Mouse (Mus musculus): ENCODE results near the gene H13.

The H13 gene

DNA sequence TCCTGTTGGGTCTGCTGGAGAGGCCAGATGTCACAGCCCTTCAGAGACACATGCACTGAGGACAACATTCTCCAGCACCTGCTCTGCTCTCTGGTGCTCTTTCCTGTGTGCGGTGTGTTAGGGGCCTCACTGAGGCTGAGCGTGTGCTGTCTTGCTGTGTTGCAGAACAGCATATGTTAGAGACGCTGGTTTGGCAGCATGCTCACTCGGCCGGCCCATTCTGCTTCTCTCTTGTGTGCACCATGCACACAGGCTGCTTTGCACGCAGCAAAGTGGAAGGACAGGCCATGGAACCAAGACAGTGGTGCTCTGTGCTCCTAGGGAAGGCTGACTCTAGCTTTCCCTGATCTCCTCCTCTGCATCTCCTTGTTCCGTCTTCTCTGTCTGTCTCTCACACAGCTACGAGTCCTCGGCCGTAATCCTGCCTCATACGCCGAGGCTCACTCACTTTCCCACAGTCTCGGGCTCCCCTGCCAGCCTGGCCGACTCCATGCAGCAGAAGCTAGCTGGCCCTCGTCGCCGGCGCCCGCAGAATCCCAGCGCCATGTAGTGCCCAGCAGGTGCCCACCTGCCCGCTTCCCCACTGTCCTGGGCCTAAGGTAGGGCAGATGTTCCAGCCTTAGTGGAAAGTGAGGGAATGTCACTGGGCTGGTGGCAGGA lies 34.5 kb downstream of the H13 start:
- no peak for DNase-seq (ENCODE audit: low spot score)

DNA sequence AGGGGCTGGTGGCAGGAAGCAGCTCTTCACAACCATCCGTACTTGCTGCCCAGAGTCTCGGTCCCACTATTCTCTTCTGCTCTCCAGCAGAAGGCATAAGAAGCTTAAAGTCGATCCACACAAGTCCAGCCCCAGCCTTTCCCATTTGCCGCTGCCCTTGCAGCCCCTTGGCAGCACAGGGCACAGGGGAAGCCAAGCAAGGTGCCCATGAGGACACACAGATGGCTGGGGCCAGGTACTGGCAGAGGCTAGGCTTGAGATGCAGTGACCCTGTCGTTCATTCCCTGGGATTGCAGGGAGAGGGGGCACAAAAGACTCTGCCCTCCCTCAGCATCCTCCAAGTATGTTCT lies 35.0 kb downstream of the H13 start:
- DNase-seq (ENCODE audit: low spot score): no peak

DNA sequence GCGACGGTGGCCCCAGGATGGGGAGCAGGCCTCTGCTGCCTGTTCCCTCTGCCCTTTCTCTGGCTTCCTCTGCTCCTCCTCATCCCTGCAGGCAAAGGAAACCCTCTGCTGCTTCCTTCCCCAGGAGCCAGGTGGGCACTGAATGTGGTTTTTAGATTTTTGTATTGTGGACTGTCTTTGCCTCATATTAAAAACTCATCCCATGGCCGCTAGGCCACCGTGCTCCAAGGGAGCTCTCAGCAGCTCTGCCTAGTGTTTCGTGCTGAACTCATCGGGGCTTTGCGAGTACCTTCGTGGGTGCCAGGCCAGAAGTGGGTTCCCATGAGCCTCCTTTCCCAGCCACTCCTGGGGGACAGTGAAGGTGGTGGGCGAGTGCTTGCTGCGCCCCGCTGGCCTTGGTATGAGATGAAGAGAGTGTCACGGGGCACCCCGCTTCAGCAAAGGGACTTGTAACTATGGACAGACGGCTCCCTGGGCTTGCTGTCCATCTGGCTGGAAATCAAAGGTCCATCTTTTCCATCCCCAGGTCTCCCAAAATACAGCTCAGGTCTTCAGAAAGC lies 35.6 kb downstream of the H13 start:
- DNase-seq (ENCODE audit: low spot score): no peak

DNA sequence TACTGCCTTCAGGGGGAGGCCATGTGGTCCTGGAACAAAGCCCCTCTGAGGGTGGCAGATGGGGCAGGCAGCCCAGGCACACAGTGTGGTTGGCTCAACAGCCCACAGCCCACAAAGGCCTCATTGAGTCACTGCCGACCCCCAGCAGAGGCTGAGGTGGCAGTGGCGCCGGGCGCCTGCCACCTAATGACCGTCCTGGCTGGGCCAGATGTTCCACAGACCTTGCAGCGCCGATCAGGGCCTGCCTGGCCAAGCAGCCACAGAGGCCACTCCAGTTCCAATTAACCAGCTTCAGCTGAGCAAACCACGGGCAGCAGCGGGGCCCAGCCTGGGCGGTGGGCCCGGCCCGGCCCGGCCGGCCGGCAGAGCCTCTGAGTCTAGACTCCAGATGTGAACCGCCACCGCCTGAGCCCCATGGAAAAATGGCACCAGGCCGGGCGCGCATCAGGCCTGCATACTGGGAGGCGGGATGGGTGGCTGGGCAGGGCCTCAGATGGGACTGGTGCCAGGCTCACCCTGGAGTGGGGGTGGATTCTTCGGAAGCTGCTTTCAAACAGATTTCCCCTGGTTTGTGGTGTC lies 36.8 kb downstream of the H13 start:
- peak; percentile 85 for DNase-seq (ENCODE audit: low spot score)

DNA sequence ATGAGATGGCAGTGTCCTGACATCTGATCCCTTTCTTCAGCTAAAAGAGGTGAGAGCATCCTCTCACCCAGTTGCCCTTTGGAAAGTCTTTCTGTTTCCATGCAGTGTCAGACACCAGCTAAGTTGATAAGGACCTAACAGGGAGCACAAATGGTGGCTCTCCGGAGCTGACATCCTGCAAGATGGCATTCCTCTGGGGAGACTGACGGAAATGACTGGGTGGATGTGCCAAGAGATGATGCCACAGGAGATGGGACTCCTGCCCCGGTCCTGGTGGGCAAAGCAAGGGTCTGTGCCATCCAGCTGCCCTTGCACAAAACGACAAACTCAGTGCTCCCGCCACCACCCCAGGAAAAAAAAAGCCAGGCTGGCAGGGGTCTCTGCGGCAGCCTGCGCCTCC lies 37.9 kb downstream of the H13 start:
- peak; percentile 31 for DNase-seq (ENCODE audit: low spot score)

DNA sequence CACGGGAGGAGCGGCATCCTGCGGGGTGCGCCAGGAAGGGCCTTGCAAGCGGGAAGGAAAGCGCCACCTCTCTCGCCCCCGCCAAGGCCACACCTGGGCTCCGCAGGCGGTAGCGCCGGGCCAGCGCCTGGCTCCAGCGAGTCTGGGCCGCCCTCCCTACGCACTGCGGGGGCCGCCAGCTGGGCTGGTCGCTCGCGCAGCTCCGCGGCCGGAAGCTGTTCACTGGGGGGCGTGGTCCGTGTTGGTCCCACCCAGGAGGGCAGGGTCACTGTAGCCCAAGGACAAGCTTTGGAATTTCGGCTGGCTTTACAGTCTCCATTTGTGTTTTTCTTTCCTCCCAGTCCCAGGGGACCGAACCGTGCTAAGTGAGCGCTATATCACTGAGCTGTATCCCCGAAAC lies 38.4 kb downstream of the H13 start:
- DNase-seq (ENCODE audit: low spot score): peak; percentile 73

DNA sequence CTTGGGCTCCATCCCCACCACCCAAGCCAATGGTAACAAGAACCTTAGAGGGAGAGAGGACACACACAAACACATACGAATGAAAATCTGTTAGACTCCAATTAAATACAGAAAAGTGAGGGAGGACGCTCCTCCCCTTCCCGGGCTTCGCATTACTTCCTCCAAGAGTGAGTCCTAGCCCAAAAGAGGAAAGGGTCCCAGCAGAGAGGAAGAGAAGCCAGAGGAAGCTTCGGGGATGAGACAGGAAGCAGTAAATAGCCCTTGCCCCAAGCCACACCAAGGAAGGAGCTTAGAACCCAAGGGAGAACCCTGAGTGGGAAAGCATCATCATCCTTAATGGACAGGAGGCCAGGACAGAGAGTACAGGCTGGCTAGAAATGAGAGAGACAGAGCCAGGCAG lies 39.8 kb downstream of the H13 start:
- DNase-seq (ENCODE audit: low spot score): no peak

DNA sequence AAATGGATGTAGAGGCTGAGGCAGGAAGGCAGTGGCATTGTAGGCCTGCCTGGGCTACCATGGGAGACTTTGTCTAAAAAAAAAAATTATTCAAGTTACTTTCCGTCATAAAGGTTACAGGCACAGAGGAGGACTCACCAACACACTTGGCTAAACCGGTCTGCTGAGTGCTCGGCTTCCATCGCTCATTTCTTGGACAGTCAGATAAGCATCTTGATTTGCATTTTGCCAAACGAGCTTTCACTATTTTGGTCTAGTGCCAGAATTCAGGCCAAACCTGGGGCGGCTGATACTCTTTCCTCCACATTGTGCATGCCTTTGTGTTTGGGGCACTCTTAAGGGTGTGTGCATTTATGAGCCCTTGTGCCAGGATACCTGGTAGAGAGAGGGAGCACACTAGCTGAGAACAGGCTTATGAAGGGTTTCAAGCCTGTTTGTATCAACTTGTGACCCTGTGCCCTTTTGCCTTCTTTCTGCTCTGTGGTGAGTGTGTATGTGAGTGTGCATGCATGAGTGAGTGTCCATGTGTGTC lies 47.0 kb downstream of the H13 start:
- DNase-seq (ENCODE audit: low spot score): peak; percentile 43

DNA sequence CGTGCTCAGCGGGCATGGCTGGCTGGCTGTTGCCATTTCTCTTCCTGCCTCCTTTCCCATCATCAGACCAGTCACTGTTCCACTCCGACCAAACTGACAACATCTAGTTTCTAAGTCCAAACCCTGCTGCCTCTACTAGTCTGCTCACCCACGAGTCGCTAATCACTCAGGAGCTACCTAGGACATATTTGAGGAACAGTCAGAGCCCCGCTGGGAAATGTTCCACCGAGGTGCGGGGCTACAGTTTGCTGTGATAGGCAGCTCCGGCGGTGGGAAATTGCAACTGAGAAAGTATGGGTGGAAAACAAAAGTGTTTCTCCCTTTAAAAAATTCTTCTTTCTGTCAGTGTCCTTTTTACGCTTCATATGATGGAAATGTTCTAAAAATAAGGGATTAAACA lies 48.4 kb downstream of the H13 start:
- DNase-seq (ENCODE audit: low spot score): no peak

DNA sequence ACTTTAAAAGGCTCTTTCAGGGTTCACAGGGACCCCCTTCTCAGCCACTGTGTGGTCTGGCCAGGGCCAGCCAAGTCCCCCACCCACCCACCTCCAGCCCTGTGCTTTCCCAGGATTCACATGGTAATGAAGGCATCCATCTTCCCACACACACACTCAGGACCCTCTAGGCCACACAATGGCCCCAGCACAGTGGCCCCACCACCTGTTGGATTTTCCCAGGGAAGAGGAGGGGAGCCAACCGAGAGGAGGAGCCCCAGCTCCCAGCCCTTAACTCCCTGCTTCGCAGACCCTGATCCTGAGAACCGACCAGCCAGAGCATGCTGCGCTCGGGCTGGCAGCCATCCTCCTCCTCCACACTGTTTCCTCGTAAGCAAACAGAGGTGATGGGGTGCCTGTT lies 48.8 kb downstream of the H13 start:
- no peak for DNase-seq (ENCODE audit: low spot score)

DNA sequence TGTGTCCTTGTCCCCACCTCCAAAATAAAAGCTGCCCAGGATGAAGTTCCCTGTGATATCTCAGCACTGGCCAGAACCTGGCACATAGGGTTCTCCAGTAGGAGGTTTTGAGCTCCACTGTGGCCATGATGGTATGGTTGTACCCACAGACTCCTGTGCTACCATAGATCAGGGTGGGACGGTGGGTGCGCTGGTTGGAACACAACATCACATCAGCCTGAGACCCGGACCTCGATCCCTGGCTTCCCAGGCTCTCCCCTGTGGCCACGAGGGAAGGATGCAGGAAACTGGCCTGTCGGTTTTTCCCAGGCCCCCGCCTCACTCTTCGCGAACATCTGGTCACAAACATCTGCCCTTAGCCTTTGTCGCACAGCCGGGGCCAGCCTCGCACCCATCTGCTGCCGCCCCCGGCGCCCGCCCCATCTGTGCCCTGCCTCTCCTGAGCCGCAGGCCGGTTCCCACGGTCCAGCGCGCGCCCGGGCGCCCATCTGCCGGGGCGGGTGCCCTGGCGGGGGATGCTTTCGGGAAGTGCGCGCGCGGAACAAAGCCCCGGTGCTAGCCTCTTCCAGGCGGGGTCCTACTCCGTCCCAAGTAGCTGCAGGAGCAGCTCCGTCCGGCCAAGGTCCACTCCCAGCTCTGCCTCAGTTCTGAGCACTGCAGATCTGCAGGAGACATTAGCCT lies 54.5 kb downstream of the H13 start:
- no peak for DNase-seq (ENCODE audit: low spot score)

DNA sequence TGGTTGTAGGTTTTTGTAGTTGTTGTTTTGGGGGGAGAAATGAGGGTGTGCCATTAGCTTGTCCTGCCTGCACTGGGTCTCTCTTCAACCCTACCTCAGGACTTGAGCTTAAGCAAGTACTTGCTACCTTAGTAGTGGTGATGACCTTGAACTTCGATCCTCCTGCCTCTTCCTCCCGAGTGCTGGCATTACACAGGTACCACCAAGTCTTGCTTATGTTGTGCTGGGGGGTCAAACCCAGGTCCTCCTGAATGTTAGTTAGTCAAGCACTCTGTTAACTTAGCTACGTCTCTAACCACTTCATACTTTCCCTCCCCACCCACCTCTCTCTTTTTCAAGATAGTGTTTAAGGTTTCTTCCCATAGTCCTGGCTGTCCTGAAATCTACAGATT lies 55.1 kb downstream of the H13 start:
- DNase-seq (ENCODE audit: low spot score): no peak

DNA sequence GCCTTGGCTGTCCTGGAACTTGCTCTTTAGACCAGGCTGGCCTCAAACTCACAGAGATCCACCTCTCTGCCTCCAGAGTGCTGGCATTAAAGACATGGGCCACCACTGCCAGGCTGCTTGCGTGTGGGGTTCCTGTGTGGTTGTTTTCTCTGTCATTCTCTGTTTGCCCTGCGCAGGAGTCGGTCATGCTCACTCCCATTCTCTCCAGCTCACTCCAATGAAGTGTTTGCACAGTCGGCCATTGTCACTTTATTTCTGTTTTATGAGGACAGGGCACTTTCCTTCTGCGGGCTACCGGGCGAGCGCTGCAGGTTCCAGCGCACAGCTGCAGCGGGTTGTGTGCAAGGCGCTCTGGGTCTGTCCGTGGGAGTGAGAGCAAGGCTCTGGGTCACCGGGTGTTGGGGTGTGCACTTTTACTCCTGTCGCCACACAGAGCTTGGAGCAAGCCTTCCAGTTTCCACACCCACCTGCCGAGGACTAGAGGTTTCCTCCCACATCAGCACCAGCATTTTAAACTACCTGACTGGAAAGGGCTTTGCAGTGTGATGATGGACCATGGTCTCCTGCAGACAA lies 56.0 kb downstream of the H13 start:
- DNase-seq (ENCODE audit: low spot score): no peak

DNA sequence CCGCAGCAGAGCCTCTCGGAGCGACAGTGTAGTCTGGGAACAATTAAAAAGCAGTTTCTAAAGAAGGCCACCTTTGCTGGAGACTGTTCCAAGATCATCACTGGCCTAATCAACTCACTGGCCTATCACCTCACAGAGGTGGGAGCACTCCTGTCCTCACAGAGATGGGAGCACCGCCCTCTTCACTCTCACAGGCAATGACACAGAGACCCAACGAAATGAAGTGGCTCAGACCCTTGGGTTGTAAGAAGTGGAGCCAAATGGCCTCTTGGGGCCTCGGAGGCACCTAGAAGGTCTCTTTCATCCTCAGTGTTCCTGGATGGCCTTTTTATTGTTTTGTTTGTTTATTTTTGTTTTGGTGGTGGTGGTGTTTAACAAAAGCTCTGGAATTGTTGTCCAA lies 57.0 kb downstream of the H13 start:
- DNase-seq (ENCODE audit: low spot score): no peak

DNA sequence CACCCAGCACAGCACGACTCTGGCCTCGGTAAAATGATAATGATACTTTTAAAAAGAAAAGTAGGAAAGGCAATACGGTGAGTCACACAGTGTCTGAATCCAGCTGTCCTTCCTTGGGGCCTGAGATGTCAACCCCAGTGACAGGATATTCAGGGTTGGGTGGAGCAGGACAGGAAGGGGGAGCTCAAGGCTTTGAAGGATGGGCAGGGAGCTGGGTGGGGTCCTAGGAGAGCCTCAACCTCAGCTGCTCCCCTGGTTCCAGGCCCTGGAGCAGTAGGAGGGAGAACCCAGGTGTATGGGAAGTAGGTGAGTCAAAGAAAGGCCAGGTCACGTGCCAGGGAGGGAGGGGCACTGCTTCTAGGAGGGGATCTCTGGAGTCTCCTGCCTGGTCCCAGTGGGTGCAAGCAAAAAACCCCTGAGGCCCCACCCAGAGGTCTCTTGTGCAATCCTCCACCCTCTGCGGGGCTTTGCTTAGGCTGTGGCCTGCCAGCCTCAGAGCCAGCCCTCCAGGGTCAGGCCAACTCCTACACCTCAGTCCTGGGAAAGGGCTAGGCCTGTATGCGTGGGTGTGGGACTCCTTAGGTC lies 57.6 kb downstream of the H13 start:
- no peak for DNase-seq (ENCODE audit: low spot score)

DNA sequence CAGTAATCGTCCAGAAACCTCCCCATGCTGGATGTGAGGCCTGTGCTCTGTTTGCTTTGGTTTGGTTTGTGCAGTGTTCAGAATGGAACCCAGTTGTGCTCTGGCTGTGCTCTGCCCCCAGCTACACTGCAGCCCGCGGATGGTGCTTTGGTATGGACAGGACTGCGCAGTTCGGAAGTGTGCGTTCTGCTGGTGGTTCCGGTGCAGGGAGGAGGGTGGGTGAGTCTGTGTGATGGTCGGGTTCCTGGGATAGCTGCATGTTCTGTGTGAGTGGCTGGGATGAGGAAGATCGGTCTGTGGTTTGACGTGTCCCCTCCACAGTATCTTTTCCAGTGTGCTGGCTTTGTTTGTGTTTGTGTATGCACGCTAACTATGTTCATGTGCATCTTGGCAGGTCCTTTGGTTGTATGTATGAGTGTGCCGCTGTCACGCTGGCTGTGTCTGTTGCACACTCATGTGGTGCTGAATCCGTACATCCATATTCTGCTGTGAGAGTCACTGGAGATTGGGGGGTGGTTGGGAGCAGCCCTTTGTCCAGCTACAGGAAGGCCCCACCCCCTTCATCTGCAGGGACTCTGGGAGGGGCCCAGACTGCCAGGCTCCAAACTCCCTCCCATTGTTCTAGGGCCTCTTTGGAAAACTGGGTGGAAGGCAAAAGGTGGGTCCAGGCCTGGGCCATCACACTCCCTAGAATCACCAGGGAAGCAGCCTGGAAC lies 58.7 kb downstream of the H13 start:
- peak; percentile 29 for DNase-seq (ENCODE audit: low spot score)

DNA sequence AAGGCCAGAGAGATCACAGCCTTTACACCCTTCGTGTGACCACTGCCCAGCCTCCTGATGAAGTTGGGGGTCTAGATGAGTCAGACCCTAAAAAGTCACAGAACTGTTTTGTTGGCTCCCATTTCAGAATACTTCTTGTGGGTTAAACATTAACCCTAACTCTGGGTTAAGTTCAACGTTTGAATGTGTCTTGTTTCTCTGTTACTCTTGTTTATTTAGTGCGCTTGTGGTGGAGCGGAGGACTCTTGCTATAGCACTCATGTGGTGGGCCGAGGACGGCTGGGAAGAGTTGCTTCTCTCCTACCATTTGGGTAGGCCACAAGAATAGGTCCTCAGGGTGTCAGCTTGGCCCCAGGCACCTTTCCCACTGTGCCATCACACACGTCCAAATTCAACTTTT lies 59.3 kb downstream of the H13 start:
- no peak for DNase-seq (ENCODE audit: low spot score)

DNA sequence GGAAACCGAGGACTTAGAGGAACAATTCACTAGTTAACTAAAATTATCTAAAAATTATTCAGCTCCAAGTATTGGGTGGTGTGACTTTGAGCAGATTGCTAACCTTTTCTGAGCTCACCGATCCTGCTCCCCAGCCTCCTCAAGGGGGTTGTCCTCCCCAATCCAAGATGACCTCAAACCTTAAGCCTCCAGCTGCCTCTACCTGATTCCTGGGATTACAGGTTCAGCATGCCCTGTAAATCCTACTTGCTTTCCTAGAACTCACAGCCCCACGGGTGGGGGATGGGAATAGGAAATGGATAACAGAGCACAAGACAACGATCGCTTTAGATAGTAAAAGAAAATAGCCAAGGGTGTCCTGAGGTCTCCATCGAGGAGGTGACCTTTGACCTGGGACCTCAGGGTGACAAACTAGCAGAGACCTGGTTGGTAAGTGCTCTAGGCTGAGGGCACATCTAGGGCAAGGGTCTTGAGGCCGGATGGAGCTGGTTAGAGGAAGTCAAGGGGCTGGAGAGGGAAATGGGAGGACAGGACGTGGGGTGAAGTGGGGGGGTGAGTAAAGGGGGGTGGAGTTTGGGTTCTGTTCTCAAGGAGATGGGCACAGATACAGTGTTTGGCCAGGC lies 59.9 kb downstream of the H13 start:
- no peak for DNase-seq (ENCODE audit: low spot score)

DNA sequence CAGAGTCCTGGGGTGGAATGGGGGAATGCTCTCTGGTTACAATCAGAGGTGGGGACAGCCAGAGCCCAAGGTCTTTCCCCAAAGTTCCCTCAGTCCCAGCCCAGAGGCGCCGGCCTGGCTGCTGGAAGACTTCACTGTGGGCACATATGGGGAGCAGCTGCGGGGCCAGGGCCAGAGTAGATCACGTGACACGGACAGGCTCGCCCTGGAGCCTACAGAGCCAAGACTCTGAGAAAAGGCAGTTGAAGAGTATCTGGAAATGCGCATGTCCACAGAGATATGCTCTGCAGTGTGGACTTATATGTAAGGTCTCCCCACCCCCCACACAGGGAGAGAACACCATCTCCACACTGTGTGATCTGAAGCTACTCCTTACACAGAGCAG lies 60.4 kb downstream of the H13 start:
- DNase-seq (ENCODE audit: low spot score): peak; percentile 90

DNA sequence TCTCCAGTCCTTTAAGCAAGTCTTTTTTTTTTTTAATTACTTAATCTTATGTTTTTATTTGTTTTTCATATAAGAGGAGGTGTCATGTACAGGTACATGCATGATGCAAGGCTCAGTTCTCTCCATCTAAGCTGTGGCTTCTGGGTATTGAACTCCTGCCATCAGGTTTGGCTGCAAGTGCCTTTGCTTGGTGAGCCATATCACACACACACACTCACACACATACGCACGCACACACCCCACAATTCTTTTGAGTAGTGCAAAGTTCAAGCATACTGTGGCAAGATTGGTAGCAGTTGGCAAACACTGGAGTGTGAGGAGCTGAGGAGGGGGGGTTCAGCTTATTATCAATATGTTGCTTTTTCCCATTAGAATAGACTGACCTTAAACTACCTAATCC lies 63.9 kb downstream of the H13 start:
- no peak for DNase-seq (ENCODE audit: low spot score)

DNA sequence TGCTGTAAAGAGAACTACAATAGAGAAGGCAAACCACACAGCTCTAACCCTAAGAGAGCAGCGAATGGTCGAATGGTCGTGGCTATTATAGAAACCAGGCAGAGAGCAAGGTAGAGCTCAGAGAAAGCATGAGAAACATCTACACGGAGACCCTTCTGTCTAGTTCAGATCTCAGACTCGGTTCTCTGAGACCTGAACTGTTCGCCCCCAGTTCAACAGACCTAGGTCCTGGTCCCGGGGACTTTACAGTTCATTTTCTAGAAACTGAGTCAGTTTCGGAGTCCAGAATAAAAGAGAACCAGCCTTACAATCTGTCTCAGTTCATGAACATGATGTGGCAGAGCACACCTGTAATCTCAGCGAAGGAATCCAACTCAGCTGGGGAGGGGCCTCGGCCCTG lies 65.2 kb downstream of the H13 start:
- no peak for DNase-seq (ENCODE audit: low spot score)

DNA sequence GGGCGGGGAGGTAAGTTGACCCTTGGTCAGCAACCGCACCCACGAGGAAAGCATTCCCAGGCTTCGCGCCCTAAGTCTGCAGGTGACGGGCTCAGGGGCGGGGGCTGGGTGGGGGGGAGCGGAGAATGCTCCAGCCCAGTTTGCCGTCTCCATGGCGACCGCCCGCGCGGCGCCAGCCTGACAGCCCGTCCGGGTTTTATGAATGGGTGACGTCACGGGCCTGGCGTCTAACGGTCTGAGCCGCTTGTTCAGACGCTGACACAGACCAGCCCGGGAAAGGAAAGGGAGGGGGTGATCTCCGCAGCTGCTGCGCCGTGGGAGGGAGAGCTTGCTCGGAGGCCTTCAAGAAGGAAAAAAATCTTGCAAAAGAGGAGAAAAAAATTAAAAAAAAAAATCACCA lies 65.7 kb downstream of the H13 start:
- peak; percentile 90 for DNase-seq (ENCODE audit: low spot score)
